Mouse (Mus musculus) right cerebral cortex, postnatal 10 days (tissue): ENCODE results near the gene Spata13.

Source experiments
- DNase-seq, 2 experiments: peaks; one replicate each; pipeline ENCODE4 v3.0.0; 2021; ENCODE audit warnings: low spot score in 2 of 2

The Spata13 gene

DNA sequence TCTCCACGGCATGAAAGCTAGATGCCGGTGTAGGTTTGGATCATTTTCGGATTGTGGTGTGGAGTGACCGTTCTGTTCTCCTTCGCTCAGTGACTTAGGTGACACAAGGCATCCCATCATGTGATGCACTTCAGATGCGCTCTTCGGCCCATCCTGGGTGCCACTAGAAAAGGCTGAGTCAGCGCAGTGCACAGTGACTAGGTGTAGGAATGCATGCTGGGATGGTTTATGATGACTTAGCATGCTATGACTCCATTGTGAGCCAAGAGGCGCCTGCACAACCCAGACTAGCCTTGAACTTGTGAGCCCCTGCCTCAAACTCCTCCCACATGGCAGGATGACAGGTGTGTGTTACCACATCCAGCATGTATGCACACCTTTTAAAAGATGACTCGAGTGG, 112.3 kb downstream of the Spata13 start:
- DNase-seq: no peak

GRCm38 (mm10) chr14:60747154-60747870, 113.5 kb downstream of the Spata13 start:
- no peak for DNase-seq

GRCm38 (mm10) chr14:60749880-60750279, 116.1 kb downstream of the Spata13 start:
- no peak for DNase-seq

DNA sequence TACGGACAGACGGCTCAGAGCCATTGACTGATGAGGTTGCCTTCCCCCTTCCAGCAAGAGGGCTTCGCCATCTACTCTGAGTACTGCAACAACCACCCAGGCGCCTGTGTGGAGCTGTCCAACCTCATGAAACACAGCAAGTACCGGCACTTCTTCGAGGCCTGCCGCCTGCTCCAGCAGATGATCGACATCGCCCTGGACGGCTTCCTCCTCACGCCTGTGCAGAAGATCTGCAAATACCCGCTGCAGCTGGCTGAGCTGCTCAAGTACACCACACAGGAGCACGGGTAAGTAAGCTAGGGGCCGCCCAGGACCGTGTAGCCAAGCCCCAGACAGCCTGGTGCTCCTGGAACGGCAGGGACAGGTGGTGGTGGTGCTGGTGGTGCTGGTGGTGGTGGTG, 117.8 kb downstream of the Spata13 start:
- no peak for DNase-seq

DNA sequence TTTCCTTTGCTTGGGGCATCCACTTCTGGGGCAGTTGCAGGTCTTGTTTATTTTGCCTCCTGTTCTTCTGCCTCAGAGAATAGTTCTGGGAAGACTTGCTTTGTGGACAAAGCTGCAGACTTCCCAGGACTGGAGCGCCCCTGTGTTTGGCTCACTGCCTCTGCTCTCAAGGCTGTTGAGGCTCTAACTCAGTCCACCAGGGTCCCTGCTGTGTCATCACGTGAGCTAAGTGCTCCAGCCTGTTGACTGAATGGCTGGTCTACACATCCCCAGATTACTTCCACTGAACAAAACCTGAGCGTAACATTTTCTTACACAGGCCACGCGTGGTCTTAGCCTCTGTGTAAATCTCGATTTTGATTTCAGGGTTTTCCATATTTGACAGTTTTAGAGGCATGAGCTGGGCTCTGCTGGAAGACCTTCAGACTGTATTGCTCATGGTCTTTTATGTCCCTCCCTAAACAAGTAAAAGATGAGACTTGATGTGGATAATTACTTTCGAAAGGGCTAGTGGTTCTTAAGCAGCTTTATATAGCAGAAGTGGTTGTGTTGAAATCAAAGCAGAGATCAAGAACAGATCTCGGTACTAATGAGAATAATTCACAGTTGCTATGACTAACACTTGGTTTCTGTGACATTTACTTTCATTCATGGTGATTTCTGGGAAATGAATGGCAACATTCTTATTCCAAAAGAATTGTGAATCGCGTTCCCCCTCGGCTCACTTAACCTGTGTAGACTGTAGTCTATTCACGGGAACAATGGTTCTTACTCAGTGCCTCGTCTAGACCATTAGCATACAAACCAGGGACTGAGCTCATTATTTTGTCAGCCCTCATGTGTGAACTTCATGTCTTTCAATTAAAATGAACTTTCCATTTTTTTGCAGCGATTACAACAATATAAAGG, 119.3 kb downstream of the Spata13 start:
- DNase-seq: peak; percentile 48 to 52

DNA sequence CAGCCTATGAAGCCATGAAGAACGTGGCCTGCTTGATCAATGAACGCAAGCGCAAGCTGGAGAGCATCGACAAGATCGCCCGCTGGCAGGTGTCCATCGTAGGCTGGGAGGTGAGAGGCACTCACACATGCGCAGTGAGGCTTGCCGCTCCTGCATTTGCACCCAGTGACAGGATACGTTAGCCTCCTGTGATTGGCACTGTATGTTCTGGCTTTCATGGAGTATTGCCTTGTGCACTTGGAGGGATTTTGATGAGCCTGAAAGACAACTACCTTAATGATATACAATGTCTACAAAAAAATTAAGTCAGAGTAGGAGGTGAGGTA, 120.0 kb downstream of the Spata13 start:
- DNase-seq: peak; percentile 41 to 53

DNA sequence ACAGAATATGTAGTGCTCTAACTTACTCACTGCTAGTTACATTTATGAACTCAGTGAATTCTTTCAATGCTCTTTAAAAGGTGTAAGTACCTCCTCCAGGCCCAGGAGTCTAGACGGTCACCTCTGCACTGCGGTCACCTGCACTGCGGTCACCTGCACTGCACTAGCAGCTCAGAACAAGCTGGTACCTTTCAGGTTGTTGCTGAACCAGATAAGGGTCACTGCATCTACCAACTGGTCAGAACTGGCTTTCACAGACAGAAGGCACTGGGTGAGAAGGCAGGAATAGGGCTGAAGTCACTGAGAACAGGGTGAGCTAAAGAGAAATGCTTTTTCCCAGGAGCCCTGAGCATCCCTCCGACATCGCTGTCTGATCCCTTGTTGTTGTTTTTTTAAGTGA, 120.9 kb downstream of the Spata13 start:
- no peak for DNase-seq

GRCm38 (mm10) chr14:60756271-60756670, 122.5 kb downstream of the Spata13 start:
- no peak for DNase-seq

DNA sequence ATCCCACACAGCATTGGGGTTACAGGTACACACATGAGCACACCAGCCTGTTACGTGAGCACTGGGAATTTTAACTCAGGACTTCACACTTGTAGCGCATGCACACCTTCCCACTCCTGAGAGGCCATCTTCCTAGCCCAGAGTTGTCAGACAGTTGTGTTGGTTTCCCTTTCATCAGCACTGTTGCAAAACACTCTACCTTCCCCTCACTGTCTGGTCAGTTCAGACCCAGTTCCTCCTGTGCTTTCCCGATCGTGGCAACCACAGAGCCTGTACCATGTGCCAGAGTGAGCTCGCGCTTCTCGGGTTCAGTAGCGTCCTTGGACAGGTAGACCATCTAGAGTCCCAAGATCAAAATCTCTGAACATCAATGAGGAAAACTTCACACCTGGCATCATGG, 123.5 kb downstream of the Spata13 start:
- no peak for DNase-seq

- DNase-seq: no peak
Observed at GRCm38 (mm10) chr14:60757722-60758121, 123.9 kb downstream of the Spata13 start.

GRCm38 (mm10) chr14:60759097-60759496, 125.3 kb downstream of the Spata13 start:
- no peak for DNase-seq

- no peak for DNase-seq
Observed at GRCm38 (mm10) chr14:60761801-60762200, 128.0 kb downstream of the Spata13 start.

DNA sequence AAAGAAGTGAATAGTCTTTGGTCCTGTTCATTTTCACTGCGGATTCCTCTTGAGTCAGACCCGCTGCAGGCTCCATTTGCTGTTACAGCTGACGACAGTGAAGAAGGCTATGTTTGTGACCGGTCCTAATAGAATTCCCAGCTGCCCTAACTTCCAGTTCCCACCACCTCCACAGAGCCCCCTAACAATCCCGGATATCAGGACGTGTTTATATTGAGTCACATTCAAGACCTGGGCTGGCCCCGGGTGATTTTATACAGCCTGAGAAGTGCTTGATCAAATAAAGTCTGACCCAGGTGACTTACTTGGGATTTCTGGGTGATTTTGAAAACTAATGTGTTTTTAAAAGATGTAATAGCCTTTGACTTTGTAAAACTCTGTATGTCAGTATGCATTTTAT, 129.0 kb downstream of the Spata13 start:
- DNase-seq: no peak

DNA sequence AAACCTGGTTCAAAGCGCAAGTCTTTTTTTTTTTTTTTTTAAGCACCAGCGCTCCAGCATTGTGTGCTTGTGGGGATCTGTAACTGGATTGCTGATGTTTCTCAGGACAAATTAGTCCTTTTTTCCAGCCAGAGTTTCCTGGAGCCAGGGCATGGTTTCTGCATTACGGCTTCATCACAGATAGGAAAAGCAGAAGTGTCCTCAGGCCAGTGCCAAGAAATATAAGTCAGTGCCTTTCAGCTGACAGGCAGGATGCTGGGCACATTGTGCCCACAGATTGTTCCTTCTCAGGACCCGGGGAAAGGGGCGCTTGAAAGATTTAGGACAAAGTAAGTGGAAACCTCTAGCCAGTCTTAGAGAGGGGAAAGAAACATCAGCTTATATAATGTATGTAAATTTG, 129.9 kb downstream of the Spata13 start:
- DNase-seq: no peak

- DNase-seq: no peak
Observed at GRCm38 (mm10) chr14:60764526-60764925, 130.7 kb downstream of the Spata13 start.

DNA sequence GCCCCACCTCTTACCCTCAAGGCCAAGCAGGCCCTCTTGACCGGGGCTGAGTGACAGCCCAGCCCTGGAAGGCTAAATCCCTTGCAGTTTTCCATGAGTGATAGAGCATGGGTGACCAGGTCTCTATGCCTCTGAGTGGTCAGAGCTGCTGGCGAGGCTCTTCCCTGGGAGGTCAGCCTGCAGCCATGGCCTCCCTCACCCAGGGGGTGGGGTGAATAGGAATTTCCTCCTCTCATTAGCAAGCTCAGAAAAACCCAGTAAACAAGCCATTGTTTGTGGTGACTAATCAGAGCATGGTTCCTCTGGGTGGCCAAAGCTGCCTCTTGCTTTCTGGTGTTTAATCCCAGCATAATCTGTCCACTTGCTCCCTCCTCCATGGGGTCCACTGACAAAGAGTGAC, 131.2 kb downstream of the Spata13 start:
- DNase-seq: no peak

DNA sequence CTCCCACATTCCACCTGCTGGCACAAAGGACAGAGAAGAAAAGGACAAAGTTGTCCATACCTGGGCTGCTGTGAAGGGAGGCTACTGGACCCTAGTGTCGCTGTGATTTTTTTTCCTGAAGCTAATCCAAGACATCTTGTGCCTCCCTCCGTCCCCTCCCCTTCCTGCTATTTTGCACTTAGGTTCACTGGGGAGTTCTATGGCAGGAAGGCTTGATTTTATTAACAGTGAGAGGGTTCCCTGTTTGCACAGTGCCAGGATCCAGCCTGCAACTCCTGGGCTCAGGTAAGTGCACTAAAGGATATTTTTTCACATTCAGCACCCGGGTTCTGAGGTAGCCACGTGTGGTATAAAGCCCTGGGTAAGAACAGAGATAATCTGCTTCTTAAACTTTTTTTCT, 134.1 kb downstream of the Spata13 start, which contains the start of gene C1qtnf9:
Gene C1qtnf9, plus strand, starts transcription at position 251 of the 400 bp plus-strand sequence.
- no peak for DNase-seq

GRCm38 (mm10) chr14:60769340-60769739, 135.5 kb downstream of the Spata13 start:
- DNase-seq: no peak

DNA sequence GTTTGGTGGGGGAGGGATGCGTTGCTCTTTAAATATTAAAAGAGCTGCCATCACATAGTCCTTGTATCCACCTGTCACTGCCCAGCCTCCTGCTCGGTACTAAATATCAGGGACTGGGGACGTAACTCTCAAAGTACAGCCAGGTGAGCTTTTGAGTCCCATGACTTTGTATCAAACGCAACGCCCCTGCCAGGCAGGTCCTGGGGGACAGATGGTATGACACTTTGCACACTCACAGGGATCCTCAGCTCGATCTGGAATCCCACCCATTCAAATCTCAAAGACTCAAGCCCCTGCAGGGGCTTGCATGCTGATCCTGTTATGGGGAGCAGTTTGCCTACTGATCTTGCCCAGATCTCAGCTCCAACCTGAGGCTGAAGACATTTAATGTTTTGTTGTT, 136.8 kb downstream of the Spata13 start:
- DNase-seq: no peak

GRCm38 (mm10) chr14:60771057-60771456, 137.3 kb downstream of the Spata13 start:
- DNase-seq: peak; percentile 75 to 82

- DNase-seq: no peak
Observed at GRCm38 (mm10) chr14:60773476-60773875, 139.7 kb downstream of the Spata13 start.

GRCm38 (mm10) chr14:60776521-60776920, 142.7 kb downstream of the Spata13 start:
- no peak for DNase-seq

GRCm38 (mm10) chr14:60777485-60777919, 143.7 kb downstream of the Spata13 start:
- no peak for DNase-seq
